Mouse (Mus musculus): Measurements from ENCODE around the gene Sms.

The Sms gene

DNA sequence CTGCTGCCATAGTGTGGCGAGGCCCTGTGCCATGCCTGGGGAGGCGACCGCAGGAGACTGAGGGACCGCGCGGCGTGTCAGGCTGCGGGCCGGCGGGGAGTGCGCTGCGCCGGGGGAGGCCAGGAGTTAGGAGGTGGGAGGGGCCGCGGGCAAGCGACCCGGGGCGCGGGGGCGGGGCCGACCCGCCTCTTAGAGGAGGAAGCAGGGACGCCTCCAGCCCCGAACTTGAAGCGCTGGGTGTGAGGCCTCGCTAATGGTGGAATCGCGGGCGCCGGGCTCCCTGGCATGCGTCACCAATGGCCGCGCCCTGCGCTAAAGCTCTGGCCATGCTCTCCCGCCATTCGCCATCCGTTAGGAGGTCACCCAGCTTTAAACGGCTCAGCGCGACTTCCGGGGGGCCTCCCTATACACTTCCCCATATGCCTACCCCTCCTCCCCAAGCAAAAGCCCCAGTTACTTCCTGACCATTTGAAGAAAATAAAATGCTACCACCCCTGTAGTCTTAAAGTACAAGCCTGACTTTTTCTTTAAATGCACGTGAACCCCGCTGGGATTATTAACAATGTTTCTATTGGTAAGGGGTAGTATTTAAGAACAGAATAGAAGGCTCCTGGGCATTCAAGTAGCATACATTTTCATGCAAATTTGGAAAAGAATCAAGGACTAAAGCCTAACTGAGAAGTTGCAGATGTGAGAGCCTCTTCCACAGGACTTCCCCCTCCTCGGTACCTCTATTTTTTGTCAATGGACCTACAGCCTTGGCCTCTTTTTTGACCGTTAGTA lies at the start of gene Sms:
Gene Sms (minus strand): TSS at position 344 of the 783 bp plus-strand sequence.
- DNase-seq (ENCODE audit: low read depth) = no peak

DNA sequence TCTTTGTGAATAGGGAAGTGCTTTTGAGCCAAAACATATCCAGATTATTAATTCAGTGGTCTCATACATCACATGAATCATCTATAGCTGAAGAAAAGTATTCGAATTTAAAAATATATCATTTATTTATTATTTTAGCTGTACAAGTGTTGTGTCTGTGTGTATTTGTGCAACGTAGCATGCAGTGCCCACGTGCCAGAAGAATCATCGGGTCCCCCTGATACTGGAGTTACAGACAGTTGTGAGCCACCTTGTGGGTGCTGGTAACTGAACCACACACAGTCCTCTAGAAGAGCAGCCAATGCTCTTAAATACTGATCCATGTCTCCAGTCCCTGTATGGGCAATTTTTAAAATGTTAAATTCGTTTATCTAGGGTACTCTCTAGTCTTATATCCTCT lies 14.3 kb upstream of the Sms start:
- DNase-seq (ENCODE audit: low read depth) = no peak

DNA sequence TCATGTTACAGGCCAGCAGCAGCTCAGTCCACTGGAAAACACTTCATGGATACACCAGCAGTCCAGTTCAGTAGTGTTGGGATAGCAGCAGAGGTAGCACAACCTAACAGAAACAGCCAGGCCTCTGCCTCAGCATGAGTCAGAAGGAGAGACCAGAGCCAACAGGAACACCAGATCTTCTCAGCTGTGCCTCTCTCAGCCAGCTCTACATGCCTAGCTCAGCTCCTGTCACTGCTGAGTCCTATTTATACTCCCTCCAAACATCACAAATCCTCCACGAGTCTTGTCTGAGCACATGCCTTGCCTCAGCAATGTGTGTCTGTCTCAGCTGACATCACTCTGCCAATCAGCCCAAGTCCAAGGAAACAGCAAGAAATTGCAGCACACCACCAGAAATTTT lies 12.4 kb upstream of the Sms start:
- no peak for DNase-seq (ENCODE audit: low read depth)

DNA sequence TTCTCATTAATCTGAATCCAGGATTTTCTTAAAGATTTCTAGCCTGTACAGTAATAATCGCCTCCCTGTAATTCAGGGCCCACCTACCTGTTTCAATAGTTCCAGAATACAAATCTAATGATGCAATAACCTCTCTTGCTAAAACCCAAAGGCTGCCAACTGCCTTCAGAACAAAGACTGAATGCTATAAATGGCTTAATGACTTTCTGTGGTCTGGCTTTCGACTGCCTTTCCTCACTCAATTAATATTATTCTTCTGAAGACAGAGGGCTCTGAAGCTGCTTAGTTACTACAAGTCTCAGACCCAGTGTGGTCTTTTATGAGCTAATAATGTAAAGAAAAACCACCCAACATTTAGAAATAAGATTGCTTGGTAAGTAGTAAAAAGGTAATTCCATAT lies 9.8 kb upstream of the Sms start:
- DNase-seq (ENCODE audit: low read depth) = no peak

DNA sequence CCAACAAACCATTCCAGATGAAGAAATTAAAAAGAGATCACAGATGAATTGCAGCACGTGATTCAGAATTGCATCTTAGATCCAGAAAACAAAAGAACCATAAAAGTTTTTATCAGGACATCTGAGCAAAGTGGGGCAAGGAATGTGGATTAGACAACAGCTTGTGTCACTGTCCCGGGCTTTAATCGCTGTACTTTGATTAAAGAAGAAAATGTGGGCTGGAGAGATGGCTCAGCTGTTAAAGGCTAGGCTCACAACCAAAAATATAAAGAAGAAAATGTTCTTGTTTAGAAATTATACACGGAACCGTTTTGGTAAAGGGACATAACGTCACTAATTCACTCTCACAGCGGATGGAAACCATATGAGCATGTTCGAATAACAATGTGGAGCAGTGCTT lies 7.9 kb upstream of the Sms start:
- no peak for DNase-seq (ENCODE audit: low read depth)

DNA sequence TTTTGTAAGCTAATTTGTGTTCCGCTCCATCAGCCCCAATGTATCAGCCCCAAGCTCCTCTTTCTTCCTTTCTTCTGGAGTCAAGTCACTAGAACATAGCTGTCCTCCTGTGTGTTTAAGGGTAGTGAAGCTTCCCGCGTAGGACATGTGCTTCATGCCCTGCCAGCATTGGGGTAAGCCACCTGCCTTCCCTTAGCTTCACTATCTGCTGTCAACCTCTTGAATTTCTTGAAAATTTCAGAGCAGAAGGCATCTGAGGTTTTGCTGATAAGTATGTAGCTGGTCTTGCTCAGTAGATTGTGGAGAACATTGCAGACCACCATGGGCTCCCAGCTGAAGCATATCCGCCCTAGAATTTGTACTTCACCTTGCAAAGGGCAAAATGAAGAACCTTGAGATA lies 1.1 kb upstream of the Sms start:
- DNase-seq (ENCODE audit: low read depth) = no peak

DNA sequence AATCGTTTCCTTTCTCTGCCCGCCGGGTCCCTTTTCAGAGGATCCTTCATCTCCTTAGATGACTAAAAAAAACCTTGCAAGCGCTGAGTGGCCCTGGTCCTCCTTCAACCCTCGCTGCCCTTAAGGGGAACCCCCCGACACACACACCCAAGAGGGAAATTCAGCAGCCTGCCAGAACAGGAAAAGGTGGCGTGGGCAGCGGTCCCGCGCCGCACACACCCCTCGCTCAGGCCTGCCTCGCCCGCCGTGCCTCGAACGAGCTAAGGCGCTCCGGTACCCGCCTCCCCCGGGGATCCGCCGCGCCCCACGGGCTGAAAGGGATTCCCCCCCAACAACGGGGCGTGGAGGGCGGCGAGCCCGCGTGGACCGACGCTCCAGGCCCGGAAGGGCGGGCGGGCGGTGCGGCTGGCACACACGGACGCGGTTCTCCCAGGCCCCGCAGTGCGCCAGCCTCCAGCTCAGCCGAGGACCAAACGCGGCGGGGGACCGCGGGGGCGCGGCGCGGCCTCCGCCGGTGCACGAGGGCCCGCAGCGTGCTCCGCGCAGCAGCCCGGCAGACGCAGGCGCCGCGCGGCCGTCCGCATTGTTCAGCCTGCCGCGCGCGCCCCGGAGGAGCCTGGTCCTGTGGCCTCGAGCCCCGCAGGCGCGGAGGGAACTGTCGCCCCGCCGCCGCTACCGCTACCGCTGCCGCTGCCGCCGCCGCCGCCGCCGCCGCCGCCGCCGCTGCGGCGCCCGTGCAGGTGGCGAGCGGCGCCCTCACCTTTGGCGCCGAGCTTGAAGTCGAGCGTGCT lies 747 bp downstream of the Sms start:
- no peak for DNase-seq (ENCODE audit: low read depth)

DNA sequence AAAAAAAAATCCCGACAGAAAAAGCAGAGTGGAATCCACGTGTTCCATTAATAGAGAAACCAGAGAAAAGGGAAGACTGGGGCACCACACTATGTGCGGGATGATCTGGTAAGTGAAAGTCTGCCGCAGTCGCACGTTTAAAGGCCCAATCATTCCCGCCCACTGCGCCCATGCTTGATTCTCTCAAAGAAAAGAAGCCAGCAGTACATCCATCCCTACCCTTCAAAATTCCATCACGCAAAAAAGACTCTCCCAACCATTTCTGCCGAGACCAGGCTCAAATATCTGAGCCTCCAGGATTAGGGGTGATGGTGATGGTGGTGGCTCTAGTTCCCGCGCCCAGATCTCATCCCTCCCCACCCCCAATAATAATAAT lies 1.3 kb downstream of the Sms start:
- no peak for DNase-seq (ENCODE audit: low read depth)

DNA sequence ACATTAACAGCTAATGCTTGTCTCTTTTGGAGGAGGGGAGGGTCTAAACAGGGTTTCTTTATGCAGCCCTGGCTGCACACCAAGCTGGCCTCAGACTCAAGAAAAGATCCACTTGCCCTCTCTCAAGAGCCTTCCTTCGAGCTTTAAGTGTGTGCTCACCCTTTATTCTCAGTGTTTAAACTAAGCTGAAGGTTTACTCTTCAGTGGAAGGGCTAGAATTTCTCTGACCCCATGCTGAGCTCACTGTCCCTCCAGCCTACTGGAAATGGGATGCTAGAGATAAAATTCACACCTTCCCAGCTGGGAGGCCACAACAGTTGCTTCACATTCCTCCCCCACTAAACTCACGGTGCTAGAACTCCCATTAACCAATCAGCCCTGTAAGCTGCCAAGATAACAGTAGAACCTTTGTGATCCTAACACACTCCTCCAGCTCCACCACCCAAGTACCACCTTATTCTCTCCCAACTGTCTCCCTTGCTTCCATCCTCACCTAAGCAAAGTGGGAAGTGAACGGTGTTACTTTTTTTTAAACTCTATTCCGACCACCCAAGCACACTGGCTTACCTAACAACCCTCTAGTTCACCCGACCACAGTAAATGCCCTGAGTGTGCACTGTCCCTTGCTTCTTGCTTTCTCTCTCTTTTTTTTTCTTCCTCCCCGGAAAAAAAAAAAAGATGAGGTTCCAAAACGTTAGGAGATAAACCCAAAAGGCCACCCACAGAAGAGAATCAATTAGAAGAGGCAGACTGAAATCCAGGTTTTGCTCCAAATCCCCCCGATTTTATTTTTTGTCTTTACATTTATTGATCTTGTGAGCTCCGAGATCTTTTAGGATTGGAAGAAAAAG lies 2.0 kb downstream of the Sms start:
- no peak for DNase-seq (ENCODE audit: low read depth)

DNA sequence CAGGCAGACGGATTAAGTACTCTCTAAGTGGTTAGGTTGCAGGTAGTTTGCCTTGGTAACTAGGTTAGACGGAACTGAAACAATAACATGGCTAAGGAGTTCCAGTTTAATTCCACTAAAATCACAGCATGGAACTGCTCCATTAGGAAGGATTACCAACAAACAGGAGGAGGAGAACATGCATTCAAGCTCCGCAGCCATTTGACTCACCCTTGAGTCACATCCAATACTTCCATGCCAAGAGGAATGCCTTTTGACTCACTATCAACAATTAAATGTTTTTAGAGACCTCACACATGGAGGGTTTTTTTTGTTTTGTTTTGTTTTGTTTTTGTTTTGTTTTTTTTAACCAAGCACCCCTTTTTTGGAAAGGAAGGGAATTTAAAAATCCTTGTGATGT lies 3.3 kb downstream of the Sms start:
- DNase-seq (ENCODE audit: low read depth) = no peak

DNA sequence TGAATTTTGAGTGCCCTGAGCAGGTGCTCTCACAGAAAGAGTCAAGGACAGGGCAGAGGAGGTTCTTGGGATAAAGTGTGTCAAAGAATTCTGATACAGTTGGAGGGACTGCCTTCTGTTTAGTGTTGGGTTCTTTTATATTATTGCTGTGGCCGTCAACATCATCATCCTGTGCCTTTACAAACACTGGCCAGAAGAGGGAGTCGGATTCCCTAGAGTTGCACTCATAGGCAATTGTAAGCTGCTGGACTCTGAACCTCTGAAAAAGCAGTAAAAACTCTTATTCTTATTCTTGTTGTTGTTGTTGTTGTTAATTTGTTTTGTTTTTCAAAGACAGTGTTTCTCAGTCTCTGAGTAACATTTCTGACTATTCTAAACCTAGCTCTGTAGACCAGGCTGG lies 5.3 kb downstream of the Sms start:
- no peak for DNase-seq (ENCODE audit: low read depth)

DNA sequence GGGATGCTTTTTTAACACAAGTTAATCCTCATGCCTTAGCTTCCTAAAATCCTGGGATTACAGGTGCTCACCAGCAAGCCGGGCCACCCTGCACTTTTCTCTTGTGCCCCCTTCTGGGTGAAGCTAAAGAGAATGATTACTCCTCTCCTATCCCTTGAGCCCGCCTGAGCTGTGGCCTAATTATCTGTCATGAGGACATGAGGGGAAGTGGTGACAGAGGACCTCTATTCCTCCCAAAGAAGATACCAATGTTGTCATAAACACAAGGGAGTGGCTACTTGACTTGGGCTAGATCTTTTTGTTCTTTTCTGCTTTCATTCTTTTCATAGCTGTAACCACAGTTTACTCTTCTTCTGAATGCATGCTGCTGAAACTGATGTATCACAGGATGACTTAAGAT lies 9.2 kb downstream of the Sms start:
- DNase-seq (ENCODE audit: low read depth) = no peak

DNA sequence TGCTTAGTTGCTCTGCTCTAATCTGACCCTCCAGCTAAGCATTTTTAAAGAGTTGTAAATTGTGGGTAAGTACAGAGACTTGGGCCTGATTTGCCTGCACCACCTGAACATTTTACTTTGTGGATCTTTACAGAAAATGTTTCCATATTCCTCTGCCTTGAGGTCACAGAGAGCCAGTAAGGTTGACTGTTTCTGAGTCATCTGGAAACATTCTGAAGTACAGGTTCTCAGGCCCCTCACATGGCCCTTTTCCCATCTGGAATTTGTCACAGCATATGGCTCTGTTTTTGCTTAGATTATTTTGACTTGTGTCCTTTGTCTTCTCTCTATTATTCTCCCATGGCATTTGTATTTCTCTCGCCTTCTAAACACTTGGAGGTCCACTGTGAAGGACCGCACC lies 10.2 kb downstream of the Sms start:
- no peak for DNase-seq (ENCODE audit: low read depth)

DNA sequence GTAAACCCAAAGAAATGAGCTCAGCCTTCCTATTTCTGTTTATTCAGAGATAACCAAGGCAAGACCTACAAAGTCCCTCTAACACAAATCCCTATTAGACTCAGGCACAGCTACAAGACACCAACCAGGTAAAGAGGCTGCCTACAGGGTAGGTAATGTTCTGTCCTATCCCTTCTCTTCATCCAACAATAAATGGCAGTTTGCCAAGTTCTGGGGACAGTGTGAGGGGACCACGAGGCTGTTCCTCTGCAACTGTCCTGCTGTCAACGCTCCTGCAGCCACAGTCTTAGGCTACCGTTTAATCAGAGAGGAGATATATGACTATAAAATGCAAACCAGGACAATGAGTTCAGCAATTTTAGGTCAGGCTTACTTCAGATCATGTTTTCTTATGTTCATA lies 14.8 kb downstream of the Sms start:
- DNase-seq (ENCODE audit: low read depth) = no peak

DNA sequence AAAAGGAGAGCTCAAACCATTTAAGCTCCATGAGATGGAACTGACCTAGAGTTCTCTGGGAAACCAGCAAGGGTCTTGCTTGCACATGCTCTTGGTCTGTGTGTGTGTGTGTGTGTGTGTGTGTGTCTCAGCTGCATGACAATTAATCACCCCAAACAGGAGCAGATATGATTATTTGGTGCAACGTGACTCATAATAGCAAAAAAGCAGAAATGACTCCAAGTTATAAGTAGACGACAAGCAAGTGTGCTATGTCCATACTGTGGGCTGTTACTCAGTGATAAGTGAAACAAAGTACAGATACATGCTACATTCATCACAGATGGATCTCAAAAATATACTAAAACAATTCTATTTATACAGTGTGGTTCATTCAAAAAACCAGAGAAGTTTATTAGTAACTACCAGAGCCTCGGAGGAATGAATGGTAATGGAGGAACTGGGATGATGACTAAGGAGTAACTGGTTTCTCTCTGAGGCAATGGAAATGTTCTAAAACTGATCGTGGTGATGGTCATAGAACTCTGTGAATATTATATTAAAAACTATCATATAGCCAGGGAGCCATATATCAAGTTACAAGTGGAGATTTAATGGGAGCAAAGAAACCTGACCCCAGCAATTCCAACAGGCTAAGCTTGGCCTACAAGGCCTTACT lies 15.8 kb downstream of the Sms start:
- no peak for DNase-seq (ENCODE audit: low read depth)

DNA sequence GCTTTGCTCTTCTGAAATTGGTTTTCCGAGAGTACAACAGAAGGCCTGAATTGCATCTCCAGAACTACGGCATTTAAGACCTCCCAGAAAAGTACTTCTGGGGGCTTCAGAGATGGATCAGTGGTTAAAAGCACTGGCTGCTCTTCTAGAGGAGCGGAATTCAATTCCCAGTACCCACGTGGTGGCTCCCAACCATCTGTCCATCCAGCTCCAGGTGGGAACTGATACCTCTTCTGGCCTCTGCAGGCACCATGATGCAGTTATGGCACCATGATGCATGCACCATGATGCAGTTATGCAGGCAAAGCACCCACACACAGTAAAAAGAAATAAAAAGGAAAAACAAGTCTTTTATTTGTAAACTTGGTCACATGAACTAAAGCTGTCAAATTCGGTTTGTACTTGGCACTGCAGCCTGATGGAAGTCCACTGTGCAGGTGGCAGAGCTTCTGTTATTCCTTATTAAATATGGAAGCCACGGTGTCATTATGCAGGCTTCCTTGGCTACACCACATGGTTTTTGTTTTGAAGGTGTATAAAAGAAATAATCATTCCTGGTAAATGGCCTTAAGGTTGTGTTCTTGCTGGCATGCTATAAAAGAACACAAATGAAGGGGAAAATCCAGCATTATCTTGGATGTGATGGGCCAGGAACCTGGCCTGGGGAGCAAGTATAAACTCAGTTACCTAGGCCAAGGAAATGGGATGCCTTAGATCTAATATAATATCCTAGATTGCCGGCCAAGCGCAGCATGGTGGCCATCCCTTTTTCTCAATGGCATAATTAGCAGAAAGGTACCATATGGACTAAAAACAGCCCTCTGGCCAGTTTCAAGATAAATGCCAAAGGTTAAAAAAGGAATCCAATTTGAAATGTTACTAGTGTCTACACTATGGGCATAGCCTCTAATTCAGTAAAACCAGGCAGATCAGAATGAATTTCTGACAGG lies 20.1 kb downstream of the Sms start:
- DNase-seq (ENCODE audit: low read depth) = no peak

DNA sequence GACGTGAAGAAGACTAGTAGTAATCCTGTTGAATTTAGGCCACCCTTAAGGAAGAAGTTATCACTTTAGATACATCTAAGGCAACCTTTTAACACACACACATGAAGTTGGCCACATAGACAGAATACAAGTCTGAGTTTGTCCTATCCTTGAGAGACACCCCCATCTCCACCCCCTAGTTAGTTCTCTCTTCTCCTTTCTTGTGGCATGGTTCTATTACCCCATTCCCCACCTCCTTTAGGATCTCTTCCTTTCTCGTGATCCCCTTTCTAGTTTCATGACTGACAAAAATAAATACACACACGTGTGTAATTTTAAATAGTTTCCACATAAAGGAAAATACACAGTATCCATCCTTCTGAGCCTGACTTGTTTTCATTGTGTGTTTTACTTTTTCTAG lies 23.3 kb downstream of the Sms start:
- DNase-seq (ENCODE audit: low read depth) = no peak

DNA sequence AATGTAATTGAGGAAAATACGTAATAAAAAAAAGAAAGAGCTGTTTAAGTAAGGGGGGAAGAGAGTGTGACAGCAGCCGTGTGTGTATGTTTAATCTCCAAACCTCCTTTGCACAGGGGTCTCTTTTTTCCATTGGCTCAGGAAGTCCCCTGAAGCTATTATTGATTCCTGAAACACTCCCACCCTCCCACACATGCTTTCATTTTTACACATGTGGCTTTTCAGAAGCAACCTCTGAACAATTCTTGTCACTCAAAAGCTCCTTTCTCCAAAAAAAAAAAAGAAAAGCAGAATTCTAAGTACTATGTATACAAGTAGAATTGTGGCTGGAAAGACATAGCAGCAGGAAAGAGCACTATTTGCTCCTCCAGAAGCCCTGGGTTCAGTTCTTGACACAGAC lies 24.0 kb downstream of the Sms start:
- DNase-seq (ENCODE audit: low read depth) = no peak

DNA sequence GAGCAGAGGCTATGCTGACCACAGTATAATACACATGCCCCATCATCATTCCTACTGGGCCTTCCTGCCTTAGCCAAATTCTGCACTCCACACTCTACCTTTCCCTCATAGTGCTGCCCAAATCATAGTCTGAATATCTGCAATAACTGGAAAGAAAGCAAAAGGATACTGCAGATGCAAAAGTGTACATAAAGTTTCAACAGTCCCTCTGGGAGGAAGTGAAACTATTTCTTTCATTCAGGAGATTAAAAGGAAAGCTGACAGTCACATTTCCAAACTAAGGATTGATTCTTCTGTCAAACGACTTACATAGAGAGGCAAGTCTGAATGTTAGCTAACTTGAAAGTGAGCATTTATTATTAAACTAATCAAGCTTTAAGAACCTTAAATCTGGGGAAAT lies 26.1 kb downstream of the Sms start:
- DNase-seq (ENCODE audit: low read depth) = no peak

DNA sequence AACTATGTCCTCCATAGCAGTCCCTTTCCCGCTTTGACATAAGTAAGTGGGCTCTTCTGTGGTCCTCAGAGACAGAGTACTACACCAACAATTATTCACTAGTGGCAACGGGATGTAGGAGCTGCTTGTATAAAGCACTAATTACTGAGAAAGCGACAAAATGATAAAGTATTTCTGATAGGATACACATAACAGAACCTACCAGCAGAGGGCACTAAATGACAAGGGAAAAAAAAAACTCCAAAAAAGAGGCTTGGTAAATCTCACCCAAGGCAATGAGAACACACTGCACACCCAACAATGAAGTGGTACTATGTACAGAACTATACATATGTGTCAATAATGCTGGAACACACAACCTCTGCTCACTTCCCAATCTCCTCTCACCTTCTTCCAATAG lies 29.4 kb downstream of the Sms start:
- no peak for DNase-seq (ENCODE audit: low read depth)

DNA sequence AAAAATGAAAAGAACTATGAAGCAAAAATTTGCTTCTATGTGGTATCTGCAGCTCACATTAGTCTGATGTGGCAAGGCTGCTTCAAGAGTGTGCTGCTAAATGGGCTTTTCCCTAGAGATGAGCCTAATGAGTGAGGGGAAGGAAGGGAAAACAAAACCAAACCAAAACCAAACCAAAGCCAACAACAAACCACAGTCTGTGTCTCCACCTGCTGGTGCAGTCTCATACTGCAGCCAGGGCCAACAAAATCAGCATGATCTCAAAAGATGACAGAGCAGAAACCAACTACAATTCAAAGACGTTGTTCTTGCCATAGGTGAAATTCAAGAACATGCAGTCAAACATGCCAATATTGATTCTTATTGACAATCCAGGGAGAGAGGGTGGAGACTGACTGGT lies 37.7 kb downstream of the Sms start:
- peak; percentile 13 for DNase-seq (ENCODE audit: low read depth)

Data from fibroblast of lung, adult 2 months (primary cell).